Mouse (Mus musculus) erythroblast, embryonic 14.5 days (primary cell): Measurements from ENCODE around the gene Sbk1. TPM values are rescaled to one million over a fixed set of nuclear protein-coding genes. Genes with fewer than 3 reads are reported as not detected.
"Not testable (repeated sequence)": the region's sequence is repeated elsewhere in the genome, so short reads cannot be mapped to it uniquely, and the experiment has no call there.

Experiments used
- H3K27me3 ChIP-seq: 2 replicates; pipeline ENCODE4 v1.6.1; 2012; ENCODE audit warnings: inconsistent platforms; ENCODE audit not compliant: control insufficient read depth
- H3K36me3 ChIP-seq: 2 replicates; pipeline ENCODE4 v1.6.1; 2012; ENCODE audit warnings: mild to moderate bottlenecking, inconsistent platforms; ENCODE audit not compliant: control insufficient read depth
- H3K4me1 ChIP-seq: 2 replicates; pipeline ENCODE4 v1.6.1; 2012; ENCODE audit warnings: inconsistent platforms; ENCODE audit not compliant: control insufficient read depth
- H3K4me3 ChIP-seq: replicated peaks from 2 replicates; pipeline ENCODE3; 2012; ENCODE audit warnings: moderate library complexity, mild to moderate bottlenecking, inconsistent platforms
- H3K9me3 ChIP-seq: 2 replicates; pipeline ENCODE4 v1.6.1; 2012; ENCODE audit warnings: low read length, inconsistent platforms, mixed read lengths; ENCODE audit not compliant: control insufficient read depth
- GATA1 ChIP-seq: IDR thresholded peaks from 2 replicates; pipeline ENCODE4 v1.6.1; 2012; ENCODE audit warnings: low read length, inconsistent platforms, mixed read lengths
- TAL1 ChIP-seq: IDR thresholded peaks from 3 replicates; pipeline ENCODE4 v1.6.1; 2012; ENCODE audit warnings: low read length, inconsistent platforms, mixed read lengths
- polyA plus RNA-seq: library from polyadenylated mRNA; stranded (reverse); fragments of >175 nt; gene quantifications from 2 replicates; pipeline ENCODE4 v1.2.3, GENCODE M21; 2012

Gene Sbk1
- polyA plus RNA-seq, 1 experiment: 0.05 TPM

GRCm38 (mm10) chr7:126314273-126314672 lies 41.9 kb downstream of the Sbk1 start:
- Histone ChIP-seq H3K27me3 (no peaks in the 10 kb centered on the region), H3K4me3 (no peak overlapping the region), H3K4me1 (no peaks in the 10 kb centered on the region), H3K36me3 (no peaks in the 10 kb centered on the region), H3K9me3 (no peaks in the 10 kb centered on the region)
- TF ChIP-seq TAL1 (no peak), GATA1 (no peak)

GRCm38 (mm10) chr7:126323729-126324128 lies 51.3 kb downstream of the Sbk1 start:
- TF ChIP-seq TAL1: no peak
- no peak for TF ChIP-seq GATA1
- peaks cover 19% of the 10 kb centered on the region for H3K27me3 ChIP-seq
- no peaks in the 10 kb centered on the region for H3K4me1 ChIP-seq
- H3K9me3 ChIP-seq: no peaks in the 10 kb centered on the region
- H3K4me3 ChIP-seq: no peak overlapping the region
- H3K36me3 ChIP-seq: no peaks in the 10 kb centered on the region

GRCm38 (mm10) chr7:126324791-126325190 lies 52.4 kb downstream of the Sbk1 start:
- no peak overlapping the region for H3K4me3 ChIP-seq
- H3K36me3 ChIP-seq: no peaks in the 10 kb centered on the region
- no peaks in the 10 kb centered on the region for H3K9me3 ChIP-seq
- peaks cover 19% of the 10 kb centered on the region for H3K27me3 ChIP-seq
- TF ChIP-seq GATA1 (no peak), TAL1 (no peak)
- H3K4me1 ChIP-seq: no peaks in the 10 kb centered on the region

GRCm38 (mm10) chr7:126325576-126326273 lies 53.3 kb downstream of the Sbk1 start:
- H3K36me3 ChIP-seq, H3K4me1 ChIP-seq, H3K4me3 ChIP-seq, H3K9me3 ChIP-seq: not testable (repeated sequence)
- H3K27me3 ChIP-seq: peaks cover 19% of the 10 kb centered on the region

GRCm38 (mm10) chr7:126328848-126329247 lies 56.4 kb downstream of the Sbk1 start:
- H3K4me1 ChIP-seq, H3K4me3 ChIP-seq, H3K9me3 ChIP-seq, H3K36me3 ChIP-seq: not testable (repeated sequence)
- H3K27me3 ChIP-seq: peaks cover 20% of the 10 kb centered on the region

- H3K36me3 ChIP-seq: no peaks in the 10 kb centered on the region
- H3K4me3 ChIP-seq: no peak overlapping the region
- TF ChIP-seq TAL1 (no peak), GATA1 (no peak)
- H3K4me1 ChIP-seq: no peaks in the 10 kb centered on the region
- H3K9me3 ChIP-seq: no peaks in the 10 kb centered on the region
- H3K27me3 ChIP-seq: peaks cover 11% of the 10 kb centered on the region
Observed at GRCm38 (mm10) chr7:126329907-126330645, 57.7 kb downstream of the Sbk1 start.

GRCm38 (mm10) chr7:126330693-126331092 lies 58.3 kb downstream of the Sbk1 start:
- Histone ChIP-seq H3K4me1 (no peaks in the 10 kb centered on the region), H3K36me3 (no peaks in the 10 kb centered on the region), H3K9me3 (no peaks in the 10 kb centered on the region), H3K27me3 (peaks cover 8% of the 10 kb centered on the region), H3K4me3 (no peak overlapping the region)
- TF ChIP-seq TAL1 (no peak), GATA1 (no peak)

GRCm38 (mm10) chr7:126332691-126333090 lies 60.3 kb downstream of the Sbk1 start:
- Histone ChIP-seq H3K9me3 (no peaks in the 10 kb centered on the region), H3K27me3 (peaks cover 2% of the 10 kb centered on the region; the same call in 1 of the 2 replicates), H3K36me3 (no peaks in the 10 kb centered on the region), H3K4me1 (no peaks in the 10 kb centered on the region), H3K4me3 (no peak overlapping the region)
- TF ChIP-seq TAL1 (no peak), GATA1 (no peak)

- Histone ChIP-seq H3K4me3 (no peak overlapping the region), H3K36me3 (no peaks in the 10 kb centered on the region), H3K4me1 (no peaks in the 10 kb centered on the region), H3K27me3 (peaks cover 2% of the 10 kb centered on the region; the same call in 1 of the 2 replicates), H3K9me3 (no peaks in the 10 kb centered on the region)
- no peak for TF ChIP-seq TAL1
- TF ChIP-seq GATA1: no peak
Observed at GRCm38 (mm10) chr7:126335556-126335955, 63.1 kb downstream of the Sbk1 start.
